Mouse (Mus musculus) stomach, embryonic 15.5 days (tissue): ENCODE results near the gene Gm10300. TPM values are rescaled to one million over a fixed set of nuclear protein-coding genes. Genes with fewer than 3 reads are reported as not detected.

Experiments used
- ATAC-seq: fragments of 200-750 bp; cut with Nextera tagmentation; 2 replicates; pipeline ENCODE4 v1.8.0; 2017; ENCODE audit warnings: low read depth, moderate number of reproducible peaks, moderate TSS enrichment; ENCODE audit not compliant: insufficient read depth, low FRiP score
- H3K27ac ChIP-seq: fragments of 300-500 bp; sonication (generic); 2 replicates; pipeline ENCODE4 v1.5.1; 2015; ENCODE audit warnings: mild to moderate bottlenecking, inconsistent platforms
- H3K27me3 ChIP-seq: fragments of 300-500 bp; sonication (generic); replicated peaks from 2 replicates; pipeline ENCODE4 v1.6.1; 2015; ENCODE audit warnings: inconsistent platforms
- H3K36me3 ChIP-seq: fragments of 300-500 bp; sonication (generic); 2 replicates; pipeline ENCODE4 v1.6.1; 2015; ENCODE audit warnings: inconsistent platforms
- H3K4me1 ChIP-seq: fragments of 300-500 bp; sonication (generic); 2 replicates; pipeline ENCODE4 v1.6.1; 2015; ENCODE audit warnings: inconsistent platforms
- H3K4me2 ChIP-seq: fragments of 300-500 bp; sonication (generic); 2 replicates; pipeline ENCODE4 v1.6.1; 2015; ENCODE audit warnings: mild to moderate bottlenecking, inconsistent platforms
- H3K4me3 ChIP-seq: fragments of 300-500 bp; sonication (generic); replicated peaks from 2 replicates; pipeline ENCODE4 v1.5.1; 2015; ENCODE audit warnings: inconsistent platforms
- H3K9ac ChIP-seq: fragments of 300-500 bp; sonication (generic); 2 replicates; pipeline ENCODE4 v1.6.1; 2015; ENCODE audit warnings: inconsistent platforms
- H3K9me3 ChIP-seq: fragments of 300-500 bp; sonication (generic); 2 replicates; pipeline ENCODE4 v1.6.1; 2016; ENCODE audit warnings: inconsistent platforms
- WGBS: fragments of 180-500 bp; shearing (Covaris S2); methylation state at CpG from one replicate; pipeline ENCODE4 v1.1.7; 2015; 5-methylcytosine and 5-hydroxymethylcytosine counted together
- polyA plus RNA-seq: library from polyadenylated mRNA; unstranded; fragments of >200 nt; fragmentation: Nextera tagmentation; extraction: Ambion mirVana; gene quantifications from 2 replicates; pipeline ENCODE4 v1.2.1, GENCODE M21; 2015

Gene Gm10300
- polyA plus RNA-seq, 1 experiment from 2014 or later: 0.13 TPM

GRCm38 (mm10) chr4:132074933-132075769 is 654 bp downstream of the Gm10300 start, which contains the start of gene Epb41:
Gene Epb41 (minus strand): TSS chr4:132075321.
- H3K27ac ChIP-seq: peak within 1 kb of the TSS; percentile 79
- no peaks in the 10 kb centered on the region for H3K9me3 ChIP-seq
- peak within 1 kb of the TSS; percentile 61 for H3K4me3 ChIP-seq
- peak within 1 kb of the TSS; percentile 55 for H3K9ac ChIP-seq
- peak within 1 kb of the TSS; percentile 93 for H3K4me2 ChIP-seq
- 2% methylated on average over 46 of the region's 47 CpGs for WGBS
- ATAC-seq: peak; percentile 95
- 0 out of 2 replicates have a peak, but pooled peaks cover 14% of the 10 kb centered on the region for H3K4me1 ChIP-seq
- H3K36me3 ChIP-seq: no peaks in the 10 kb centered on the region
- no peaks in the 10 kb centered on the region for H3K27me3 ChIP-seq

GRCm38 (mm10) chr4:132075796-132076195 is 1.3 kb downstream of the Gm10300 start:
- H3K27ac ChIP-seq: peak overlapping the region; percentile 79
- H3K36me3 ChIP-seq: no peaks in the 10 kb centered on the region
- no peaks in the 10 kb centered on the region for H3K27me3 ChIP-seq
- 0 out of 2 replicates have a peak, but pooled peaks cover 14% of the 10 kb centered on the region for H3K4me1 ChIP-seq
- no peak overlapping the region for H3K4me3 ChIP-seq
- H3K9ac ChIP-seq: no peak overlapping the region
- peak overlapping the region; percentile 93; the same call in 1 of the 2 replicates for H3K4me2 ChIP-seq
- ATAC-seq: no peak
- 51% methylated on average over 1 of the region's 1 CpGs for WGBS
- H3K9me3 ChIP-seq: no peaks in the 10 kb centered on the region

- Histone ChIP-seq H3K4me3 (0 out of 2 replicates have a peak overlapping the region, but pooled peaks have one; percentile 4), H3K27me3 (no peaks in the 10 kb centered on the region), H3K9me3 (no peaks in the 10 kb centered on the region), H3K36me3 (no peaks in the 10 kb centered on the region), H3K9ac (no peak overlapping the region), H3K4me2 (peak overlapping the region; percentile 39), H3K27ac (peak overlapping the region; percentile 79), H3K4me1 (0 out of 2 replicates have a peak, but pooled peaks cover 14% of the 10 kb centered on the region)
- peak; percentile 65 for ATAC-seq
- 32% methylated on average over 20 of the region's 20 CpGs for WGBS
Observed at GRCm38 (mm10) chr4:132076480-132077405, 2.2 kb downstream of the Gm10300 start.

GRCm38 (mm10) chr4:132077445-132077844 is 2.9 kb downstream of the Gm10300 start:
- peak overlapping the region; percentile 79 for H3K27ac ChIP-seq
- no peak overlapping the region for H3K9ac ChIP-seq
- 61% methylated on average over 7 of the region's 7 CpGs for WGBS
- H3K9me3 ChIP-seq: no peaks in the 10 kb centered on the region
- H3K36me3 ChIP-seq: no peaks in the 10 kb centered on the region
- H3K4me2 ChIP-seq: peak overlapping the region; percentile 39; the same call in 1 of the 2 replicates
- H3K4me1 ChIP-seq: 0 out of 2 replicates have a peak, but pooled peaks cover 14% of the 10 kb centered on the region
- no peak overlapping the region for H3K4me3 ChIP-seq
- H3K27me3 ChIP-seq: no peaks in the 10 kb centered on the region
- peak; percentile 44 for ATAC-seq

GRCm38 (mm10) chr4:132078296-132078714 is 3.8 kb downstream of the Gm10300 start:
- no peaks in the 10 kb centered on the region for H3K27me3 ChIP-seq
- H3K4me2 ChIP-seq: no peak overlapping the region
- H3K4me1 ChIP-seq: 0 out of 2 replicates have a peak, but pooled peaks cover 14% of the 10 kb centered on the region
- no peak overlapping the region for H3K27ac ChIP-seq
- 58% methylated on average over 7 of the region's 7 CpGs for WGBS
- no peak overlapping the region for H3K9ac ChIP-seq
- H3K36me3 ChIP-seq: no peaks in the 10 kb centered on the region
- no peak for ATAC-seq
- no peaks in the 10 kb centered on the region for H3K9me3 ChIP-seq
- H3K4me3 ChIP-seq: no peak overlapping the region

- Histone ChIP-seq H3K4me2 (peak overlapping the region; percentile 36; the same call in 1 of the 2 replicates), H3K27me3 (no peaks in the 10 kb centered on the region), H3K36me3 (no peaks in the 10 kb centered on the region), H3K27ac (no peak overlapping the region), H3K9me3 (no peaks in the 10 kb centered on the region), H3K4me1 (0 out of 2 replicates have a peak, but pooled peaks cover 14% of the 10 kb centered on the region), H3K9ac (no peak overlapping the region), H3K4me3 (no peak overlapping the region)
- 13% methylated on average over 19 of the region's 19 CpGs for WGBS
- no peak for ATAC-seq
Observed at GRCm38 (mm10) chr4:132079555-132080275, 5.2 kb downstream of the Gm10300 start.

- Histone ChIP-seq H3K27me3 (no peaks in the 10 kb centered on the region), H3K4me1 (0 out of 2 replicates have a peak, but pooled peaks cover 14% of the 10 kb centered on the region), H3K36me3 (no peaks in the 10 kb centered on the region), H3K9me3 (no peaks in the 10 kb centered on the region), H3K4me2 (no peak overlapping the region), H3K4me3 (no peak overlapping the region), H3K27ac (no peak overlapping the region), H3K9ac (no peak overlapping the region)
- ATAC-seq: no peak
- 60% methylated on average over 4 of the region's 4 CpGs for WGBS
Observed at GRCm38 (mm10) chr4:132080492-132080983, 6.0 kb downstream of the Gm10300 start.

- Histone ChIP-seq H3K36me3 (no peaks in the 10 kb centered on the region), H3K9me3 (no peaks in the 10 kb centered on the region), H3K4me2 (no peak overlapping the region), H3K27me3 (no peaks in the 10 kb centered on the region), H3K9ac (no peak overlapping the region), H3K4me3 (no peak overlapping the region), H3K4me1 (no peaks in the 10 kb centered on the region), H3K27ac (no peak overlapping the region)
- ATAC-seq: no peak
- 83% methylated on average over 7 of the region's 7 CpGs for whole genome bisulfite sequencing
Observed at GRCm38 (mm10) chr4:132085114-132085513, 10.6 kb downstream of the Gm10300 start.

GRCm38 (mm10) chr4:132088921-132089320 is 14.4 kb downstream of the Gm10300 start:
- Histone ChIP-seq H3K4me2 (no peak overlapping the region), H3K27me3 (no peaks in the 10 kb centered on the region), H3K9ac (no peak overlapping the region), H3K9me3 (no peaks in the 10 kb centered on the region), H3K27ac (no peak overlapping the region), H3K4me1 (no peaks in the 10 kb centered on the region), H3K36me3 (no peaks in the 10 kb centered on the region), H3K4me3 (no peak overlapping the region)
- 16% methylated on average over 7 of the region's 7 CpGs for WGBS
- ATAC-seq: no peak

- Histone ChIP-seq H3K4me3 (no peak overlapping the region), H3K4me1 (peaks cover 7% of the 10 kb centered on the region; the same call in 1 of the 2 replicates), H3K27ac (no peak overlapping the region), H3K9ac (no peak overlapping the region), H3K9me3 (no peaks in the 10 kb centered on the region), H3K36me3 (no peaks in the 10 kb centered on the region), H3K4me2 (no peak overlapping the region), H3K27me3 (no peaks in the 10 kb centered on the region)
- no peak for ATAC-seq
- 75% methylated on average over 6 of the region's 6 CpGs for WGBS
Observed at GRCm38 (mm10) chr4:132093136-132093535, 18.6 kb downstream of the Gm10300 start.

GRCm38 (mm10) chr4:132093928-132094327 is 19.4 kb downstream of the Gm10300 start:
- 79% methylated on average over 5 of the region's 5 CpGs for WGBS
- no peak overlapping the region for H3K4me3 ChIP-seq
- no peak overlapping the region for H3K9ac ChIP-seq
- H3K4me1 ChIP-seq: peaks cover 7% of the 10 kb centered on the region; the same call in 1 of the 2 replicates
- H3K27ac ChIP-seq: no peak overlapping the region
- no peak overlapping the region for H3K4me2 ChIP-seq
- ATAC-seq: no peak
- no peaks in the 10 kb centered on the region for H3K9me3 ChIP-seq
- no peaks in the 10 kb centered on the region for H3K27me3 ChIP-seq
- no peaks in the 10 kb centered on the region for H3K36me3 ChIP-seq
